In the genomic region with DNA sequence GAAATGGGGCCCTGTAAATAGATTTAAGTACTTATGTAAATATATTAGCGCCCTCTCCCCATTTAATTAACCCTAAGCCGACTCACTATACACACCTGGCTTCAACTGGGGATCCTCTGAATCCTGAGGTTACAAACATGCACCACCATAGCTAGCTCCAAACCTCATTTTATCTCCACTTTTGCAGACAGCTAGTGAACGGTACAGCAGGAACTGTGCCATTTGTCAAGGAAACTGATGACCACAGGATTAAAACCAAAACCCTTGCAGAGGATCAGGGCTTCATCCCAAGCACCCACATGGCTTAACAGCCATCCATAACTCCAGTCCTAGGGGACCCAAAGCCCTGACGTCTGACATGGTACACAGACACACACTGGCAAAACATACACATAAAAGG, we compare ENCODE assay signal across 8 mouse cellular contexts. TPM values are rescaled to one million over a fixed set of nuclear protein-coding genes. Genes with fewer than 3 reads are reported as not detected.
DNase-seq lines count a peak whose midpoint lies in the region; ATAC-seq and TF ChIP-seq lines count a peak whose summit lies in the region.

No protein-coding gene starts in this region.

- peaks cover 18% of the 10 kb centered on the region; the same call in 1 of the 2 replicates for H3K4me1 ChIP-seq in heart, embryonic 11.5 days (ENCODE audit: control insufficient read depth, insufficient read depth, low read length)
- peaks cover 2% of the 10 kb centered on the region for H3K4me1 ChIP-seq in heart, adult 2 months (ENCODE audit: control insufficient read depth, insufficient read depth, low read length)
- peaks cover 2% of the 10 kb centered on the region for H3K4me1 ChIP-seq in ES-Bruce4 (ENCODE audit: control insufficient read depth, insufficient read depth, low read length)
- no peaks in the 10 kb centered on the region; the same call in 1 of the 2 replicates for H3K4me1 ChIP-seq in forebrain, postnatal 0 days (ENCODE audit: insufficient read depth)
- peaks cover 39% of the 10 kb centered on the region for H3K4me1 ChIP-seq in liver, postnatal 0 days (ENCODE audit: insufficient read depth)

- no peaks in the 10 kb centered on the region for H3K9me3 ChIP-seq in heart, embryonic 11.5 days (replicated peaks; ENCODE audit: control insufficient read depth, low read length)
- no peaks in the 10 kb centered on the region for H3K9me3 ChIP-seq in ES-Bruce4 (replicated peaks; ENCODE audit: control insufficient read depth, insufficient read depth, low read length, poor library complexity, severe bottlenecking)
- H3K9me3 ChIP-seq in forebrain, postnatal 0 days (ENCODE audit: low read length), result no peaks in the 10 kb centered on the region
- H3K9me3 ChIP-seq in liver, postnatal 0 days (ENCODE audit: low read length), result no peaks in the 10 kb centered on the region

- peak overlapping the region; percentile 90; the same call in 1 of the 2 replicates for H3K27ac ChIP-seq in heart, embryonic 11.5 days (ENCODE audit: low read depth, low read length)
- no peak overlapping the region; the same call in 1 of the 2 replicates for H3K27ac ChIP-seq in heart, adult 2 months
- H3K27ac ChIP-seq in ES-Bruce4 (ENCODE audit: insufficient read depth, low read length), result peak overlapping the region; percentile 70
- peak overlapping the region; percentile 92 for H3K27ac ChIP-seq in forebrain, postnatal 0 days (ENCODE audit: low read depth, low read length)
- H3K27ac ChIP-seq in liver, postnatal 0 days (ENCODE audit: low read depth), result peak overlapping the region; percentile 78

- WGBS in heart, embryonic 11.5 days (ENCODE audit: insufficient replicate concordance), result 19% methylated on average over 4 of the region's 4 CpGs
- 27% methylated on average over 4 of the region's 4 CpGs for WGBS in heart, adult 2 months
- WGBS in forebrain, postnatal 0 days, result 30% methylated on average over 4 of the region's 4 CpGs
- WGBS in liver, postnatal 0 days (ENCODE audit: insufficient replicate concordance), result 15% methylated on average over 4 of the region's 4 CpGs

- TF ChIP-seq EP300 in heart, adult 2 months (IDR thresholded peaks at IDR 0.05; ENCODE audit: insufficient read depth, low read depth, low read length), result no peak
- TF ChIP-seq EP300 in ES-Bruce4 (IDR thresholded peaks at IDR 0.05; ENCODE audit: insufficient read depth, low read depth, low read length), result no peak
- no peak for TF ChIP-seq EP300 in liver, postnatal 0 days (IDR thresholded peaks at IDR 0.05; ENCODE audit: low read depth)

- H3K36me3 ChIP-seq in heart, embryonic 11.5 days (ENCODE audit: control insufficient read depth, insufficient read depth, low read length), result no peaks in the 10 kb centered on the region; the same call in 1 of the 2 replicates
- H3K36me3 ChIP-seq in heart, adult 2 months (ENCODE audit: control insufficient read depth, insufficient read depth, low read length), result no peaks in the 10 kb centered on the region
- peaks cover 23% of the 10 kb centered on the region for H3K36me3 ChIP-seq in ES-Bruce4 (ENCODE audit: control insufficient read depth, insufficient read depth, low read length, poor library complexity, severe bottlenecking)
- no peaks in the 10 kb centered on the region; the same call in 1 of the 2 replicates for H3K36me3 ChIP-seq in forebrain, postnatal 0 days (ENCODE audit: insufficient read depth)
- peaks cover 8% of the 10 kb centered on the region for H3K36me3 ChIP-seq in liver, postnatal 0 days (replicated peaks; ENCODE audit: insufficient read depth, low read length)

- H3K4me2 ChIP-seq in heart, embryonic 11.5 days, result peak overlapping the region; percentile 97
- H3K4me2 ChIP-seq in forebrain, postnatal 0 days (ENCODE audit: low read depth), result peak overlapping the region; percentile 97
- H3K4me2 ChIP-seq in liver, postnatal 0 days (ENCODE audit: low read depth, low read length), result peak overlapping the region; percentile 96

- H3K4me3 ChIP-seq in heart, embryonic 11.5 days (ENCODE audit: low read depth, low read length), result peak overlapping the region; percentile 65
- no peak overlapping the region; the same call in 1 of the 2 replicates for H3K4me3 ChIP-seq in heart, adult 2 months
- peak overlapping the region; percentile 70 for H3K4me3 ChIP-seq in ES-Bruce4 (ENCODE audit: low read depth, low read length)
- peak overlapping the region; percentile 48 for H3K4me3 ChIP-seq in forebrain, postnatal 0 days (ENCODE audit: low read depth, low read length)
- H3K4me3 ChIP-seq in liver, postnatal 0 days (ENCODE audit: low read depth, low read length), result peak overlapping the region; percentile 68

- intact Hi-C loops in heart, adult 2 months (cut with DNase I), result loop anchor here (2.0 kb wide), 1 partner anchor 90 kb away; the partner anchor contains the start of gene Zfp768

- TF ChIP-seq CTCF in heart, adult 2 months (IDR thresholded peaks at IDR 0.05), result no peak
- TF ChIP-seq CTCF in ES-Bruce4 (IDR thresholded peaks at IDR 0.05; ENCODE audit: low read depth, low read length), result no peak
- TF ChIP-seq CTCF in forebrain, postnatal 0 days (IDR thresholded peaks at IDR 0.05; ENCODE audit: low read depth), result no peak
- no peak for TF ChIP-seq CTCF in liver, postnatal 0 days (IDR thresholded peaks at IDR 0.05; ENCODE audit: low read depth)

- no peaks in the 10 kb centered on the region for H3K27me3 ChIP-seq in heart, embryonic 11.5 days (ENCODE audit: control insufficient read depth, insufficient read depth, low read length)
- H3K27me3 ChIP-seq in heart, adult 2 months (ENCODE audit: control insufficient read depth, insufficient read depth, low read length), result no peaks in the 10 kb centered on the region
- H3K27me3 ChIP-seq in ES-Bruce4 (ENCODE audit: control insufficient read depth, insufficient read depth, low read length, poor library complexity, severe bottlenecking), result no peaks in the 10 kb centered on the region
- H3K27me3 ChIP-seq in forebrain, postnatal 0 days (ENCODE audit: insufficient read depth, low read length), result no peaks in the 10 kb centered on the region
- no peaks in the 10 kb centered on the region for H3K27me3 ChIP-seq in liver, postnatal 0 days (ENCODE audit: insufficient read depth, low read length)

- TF ChIP-seq POLR2A in heart, adult 2 months (IDR thresholded peaks at IDR 0.05; ENCODE audit: insufficient read depth, low read depth, low read length), result no peak
- no peak for TF ChIP-seq POLR2A in ES-Bruce4 (IDR thresholded peaks at IDR 0.05; ENCODE audit: insufficient read depth, low read length)

- H3K9ac ChIP-seq in heart, embryonic 11.5 days (ENCODE audit: low read depth, low read length), result peak overlapping the region; percentile 85; the same call in 1 of the 2 replicates
- H3K9ac ChIP-seq in heart, adult 2 months (ENCODE audit: low read depth, low read length), result no peak overlapping the region
- peak overlapping the region; percentile 52 for H3K9ac ChIP-seq in ES-Bruce4 (ENCODE audit: low read depth, poor library complexity, severe bottlenecking)
- H3K9ac ChIP-seq in forebrain, postnatal 0 days, result peak overlapping the region; percentile 69
- H3K9ac ChIP-seq in liver, postnatal 0 days (replicated peaks), result peak overlapping the region; percentile 65

- H3K79me2 ChIP-seq in heart, adult 2 months (replicated peaks; ENCODE audit: control insufficient read depth, insufficient read depth, low read length), result no peaks in the 10 kb centered on the region

- no peak for ATAC-seq in heart, embryonic 11.5 days (replicated peaks; ENCODE audit: insufficient number of reproducible peaks, low FRiP score, low TSS enrichment)
- ATAC-seq in forebrain, postnatal 0 days, result no peak
- ATAC-seq in liver, postnatal 0 days, result no peak

- DNase-seq in heart, adult 2 months, result no peak
- DNase-seq in forebrain, postnatal 0 days, result no peak
- DNase-seq in liver, postnatal 0 days, result no peak
- DNase-seq in layer of hippocampus, postnatal 25 days (ENCODE audit: extremely low spot score in 1 of 2, low spot score in 1 of 2), result no peak
- no peak for DNase-seq in thymus, postnatal 0 days (ENCODE audit: low spot score)
- DNase-seq in kidney, adult 9 months, result no peak

RNA-seq across cellular contexts. Expression of gene Dctpp1, which starts 5.5 kb away (rescaled TPM):
- 184 and 197 TPM in 2 replicates for polyA plus RNA-seq in heart, embryonic 11.5 days (2014; fragmentation: Nextera tagmentation; extraction: Ambion mirVana)
- 10 to 100 TPM; 38.7 to 44.6 TPM for total RNA-seq in heart, adult 2 months (2021)
- polyA plus RNA-seq in heart, adult 2 months (2012; rRNA removed), result 42.0 and 46.6 TPM in 2 replicates
- 133 and 135 TPM in 2 replicates for polyA plus RNA-seq in ES-Bruce4 (2011; ENCODE audit: insufficient read depth, insufficient read length, low read depth, missing spikeins)
- total RNA-seq in forebrain, postnatal 0 days (2014; rRNA removed), result 90.8 and 122 TPM in 2 replicates
- polyA plus RNA-seq in forebrain, postnatal 0 days (2015; fragmentation: Nextera tagmentation; extraction: Ambion mirVana), result 138 and 183 TPM in 2 replicates
- 96.8 and 107 TPM in 2 replicates for polyA plus RNA-seq in liver, postnatal 0 days (2015; fragmentation: Nextera tagmentation; extraction: Ambion mirVana)
- total RNA-seq in layer of hippocampus, postnatal 25 days (2021), result 10 to 100 TPM; 21.7 to 27.7 TPM
- polyA plus RNA-seq in thymus, postnatal 0 days (2015; fragmentation: Nextera tagmentation; extraction: Ambion mirVana), result 181 and 213 TPM in 2 replicates

RNA-seq across cellular contexts. Expression of gene Zfp771, which starts 10.9 kb away (rescaled TPM):
- polyA plus RNA-seq in heart, embryonic 11.5 days (2014; fragmentation: Nextera tagmentation; extraction: Ambion mirVana), result 35.6 and 39.7 TPM in 2 replicates
- 10 to 100 TPM; 14.7 to 21.0 TPM for total RNA-seq in heart, adult 2 months (2021)
- 16.9 and 30.0 TPM in 2 replicates for polyA plus RNA-seq in heart, adult 2 months (2012; rRNA removed)
- polyA plus RNA-seq in ES-Bruce4 (2011; ENCODE audit: insufficient read depth, insufficient read length, low read depth, missing spikeins), result 8.2 and 8.7 TPM in 2 replicates
- total RNA-seq in forebrain, postnatal 0 days (2014; rRNA removed), result 65.2 and 65.7 TPM in 2 replicates
- polyA plus RNA-seq in forebrain, postnatal 0 days (2015; fragmentation: Nextera tagmentation; extraction: Ambion mirVana), result 75.1 and 75.9 TPM in 2 replicates
- 15.5 and 17.8 TPM in 2 replicates for polyA plus RNA-seq in liver, postnatal 0 days (2015; fragmentation: Nextera tagmentation; extraction: Ambion mirVana)
- total RNA-seq in layer of hippocampus, postnatal 25 days (2021), result 10 to 100 TPM; 67.4 to 73.4 TPM
- 34.7 and 37.0 TPM in 2 replicates for polyA plus RNA-seq in thymus, postnatal 0 days (2015; fragmentation: Nextera tagmentation; extraction: Ambion mirVana)

RNA-seq across cellular contexts. Expression of gene Sephs2, which starts 18.8 kb away (rescaled TPM):
- 80.8 and 87.8 TPM in 2 replicates for polyA plus RNA-seq in heart, embryonic 11.5 days (2014; fragmentation: Nextera tagmentation; extraction: Ambion mirVana)
- 10 to 100 TPM; 27.2 to 32.9 TPM for total RNA-seq in heart, adult 2 months (2021)
- 14.8 and 22.5 TPM in 2 replicates for polyA plus RNA-seq in heart, adult 2 months (2012; rRNA removed)
- polyA plus RNA-seq in ES-Bruce4 (2011; ENCODE audit: insufficient read depth, insufficient read length, low read depth, missing spikeins), result 77.5 and 80.3 TPM in 2 replicates
- total RNA-seq in forebrain, postnatal 0 days (2014; rRNA removed), result 73.0 and 78.0 TPM in 2 replicates
- polyA plus RNA-seq in forebrain, postnatal 0 days (2015; fragmentation: Nextera tagmentation; extraction: Ambion mirVana), result 82.4 and 83.5 TPM in 2 replicates
- polyA plus RNA-seq in liver, postnatal 0 days (2015; fragmentation: Nextera tagmentation; extraction: Ambion mirVana), result 712 and 714 TPM in 2 replicates
- total RNA-seq in layer of hippocampus, postnatal 25 days (2021), result 10 to 100 TPM; 43.0 to 43.8 TPM
- polyA plus RNA-seq in thymus, postnatal 0 days (2015; fragmentation: Nextera tagmentation; extraction: Ambion mirVana), result 146 and 151 TPM in 2 replicates

RNA-seq across cellular contexts. Expression of gene Sept1, which starts 22.1 kb away (rescaled TPM):
- 19.8 and 23.1 TPM in 2 replicates for polyA plus RNA-seq in heart, embryonic 11.5 days (2014; fragmentation: Nextera tagmentation; extraction: Ambion mirVana)
- 1 to 10 TPM; 2.5 to 4.7 TPM for total RNA-seq in heart, adult 2 months (2021)
- 6.2 and 13.0 TPM in 2 replicates for polyA plus RNA-seq in heart, adult 2 months (2012; rRNA removed)
- 210 and 229 TPM in 2 replicates for polyA plus RNA-seq in ES-Bruce4 (2011; ENCODE audit: insufficient read depth, insufficient read length, low read depth, missing spikeins)
- total RNA-seq in forebrain, postnatal 0 days (2014; rRNA removed), result 6.5 and 8.0 TPM in 2 replicates
- 5.6 and 6.7 TPM in 2 replicates for polyA plus RNA-seq in forebrain, postnatal 0 days (2015; fragmentation: Nextera tagmentation; extraction: Ambion mirVana)
- 16.7 and 17.3 TPM in 2 replicates for polyA plus RNA-seq in liver, postnatal 0 days (2015; fragmentation: Nextera tagmentation; extraction: Ambion mirVana)
- 1 to 10 TPM; 4.0 to 4.2 TPM for total RNA-seq in layer of hippocampus, postnatal 25 days (2021)
- 638 and 684 TPM in 2 replicates for polyA plus RNA-seq in thymus, postnatal 0 days (2015; fragmentation: Nextera tagmentation; extraction: Ambion mirVana)

RNA-seq across cellular contexts. Expression of gene Zfp553, which starts 22.1 kb away (rescaled TPM):
- 12.3 and 14.6 TPM in 2 replicates for polyA plus RNA-seq in heart, embryonic 11.5 days (2014; fragmentation: Nextera tagmentation; extraction: Ambion mirVana)
- total RNA-seq in heart, adult 2 months (2021), result 1 to 10 TPM; 6.0 to 6.3 TPM
- 5.0 and 6.5 TPM in 2 replicates for polyA plus RNA-seq in heart, adult 2 months (2012; rRNA removed)
- polyA plus RNA-seq in ES-Bruce4 (2011; ENCODE audit: insufficient read depth, insufficient read length, low read depth, missing spikeins), result 52.1 and 57.0 TPM in 2 replicates
- total RNA-seq in forebrain, postnatal 0 days (2014; rRNA removed), result 34.3 and 46.6 TPM in 2 replicates
- polyA plus RNA-seq in forebrain, postnatal 0 days (2015; fragmentation: Nextera tagmentation; extraction: Ambion mirVana), result 29.8 and 35.9 TPM in 2 replicates
- 4.0 and 5.3 TPM in 2 replicates for polyA plus RNA-seq in liver, postnatal 0 days (2015; fragmentation: Nextera tagmentation; extraction: Ambion mirVana)
- total RNA-seq in layer of hippocampus, postnatal 25 days (2021), result 10 to 100 TPM; 18.0 to 20.6 TPM
- 25.4 and 29.7 TPM in 2 replicates for polyA plus RNA-seq in thymus, postnatal 0 days (2015; fragmentation: Nextera tagmentation; extraction: Ambion mirVana)
